Mouse (Mus musculus): ENCODE data around the gene Frmd8. TPM values are rescaled to one million over a fixed set of nuclear protein-coding genes. Genes with fewer than 3 reads are reported as not detected.

Frmd8 gene
- total and polyA plus RNA-seq, 3 experiments = 22.8 to 34.4 TPM; not detected in 1

DNA sequence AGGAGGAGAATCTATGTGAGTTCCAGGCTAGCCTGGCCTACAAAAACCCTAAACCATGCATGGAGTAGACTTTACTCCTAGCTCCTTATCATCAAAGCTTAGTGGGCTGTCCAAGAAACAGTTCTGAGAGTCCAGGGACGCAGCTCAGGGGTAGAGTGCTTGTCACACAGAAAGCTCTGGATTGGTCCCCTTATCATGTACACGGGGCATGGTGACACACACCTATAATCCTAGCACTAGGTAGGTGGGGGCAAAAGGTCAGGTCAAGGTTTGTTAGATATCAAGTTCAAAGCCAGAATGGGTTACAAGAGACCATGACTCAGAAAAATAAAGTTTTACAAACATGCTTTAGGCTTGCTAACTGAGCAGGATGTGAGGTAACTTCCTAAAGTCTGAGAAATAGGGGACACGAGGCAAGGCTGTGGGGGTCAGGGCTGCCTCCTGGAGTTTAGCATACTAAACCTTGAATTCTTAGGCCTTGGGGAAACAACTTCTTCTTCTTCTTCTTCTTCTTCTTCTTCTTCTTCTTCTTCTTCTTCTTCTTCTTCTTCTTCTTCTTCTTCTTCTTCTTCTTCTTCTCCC, 12.3 kb upstream of the Frmd8 start:
- Histone ChIP-seq H3K4me3 (ENCODE audit: control insufficient read depth in 1 of 2, insufficient read depth in 1 of 2, low read depth in 2 of 2, low read length in 2 of 2) (no peak overlapping the region), H3K79me2 (ENCODE audit: control insufficient read depth, insufficient read depth, low read length, poor library complexity) (no peaks in the 10 kb centered on the region), H3K9me3 (replicated peaks; ENCODE audit: insufficient read depth, low read length) (no peaks in the 10 kb centered on the region), H3K9ac (ENCODE audit: control insufficient read depth, low read depth, low read length, poor library complexity, severe bottlenecking) (no peak overlapping the region), H3K36me3 (ENCODE audit: control insufficient read depth in 1 of 2, insufficient read depth in 2 of 2, low read length in 2 of 2) (peaks cover 0 to 15% of the 10 kb centered on the region in 2 experiments; a peak in 2 of 4 replicates), H3K27ac (ENCODE audit: control insufficient read depth, low read depth, low read length) (no peak overlapping the region), H3K4me1 (ENCODE audit: control insufficient read depth in 1 of 2, insufficient read depth in 2 of 2, low read length in 2 of 2) (peaks cover 8 to 21% of the 10 kb centered on the region in 2 experiments), H3K27me3 (ENCODE audit: control insufficient read depth in 1 of 2, insufficient read depth in 2 of 2, low read length in 2 of 2) (no peaks in the 10 kb centered on the region)
- TF ChIP-seq BHLHE40 (IDR thresholded peaks at IDR 0.05; ENCODE audit: borderline replicate concordance, low read depth, low read length) = no peak
- no peak for TF ChIP-seq GABPA (IDR thresholded peaks at IDR 0.05; ENCODE audit: low read depth, low read length)
- no peak for TF ChIP-seq HCFC1 (IDR thresholded peaks at IDR 0.05; ENCODE audit: low read depth, low read length)
- DNase-seq (ENCODE audit: low read depth, low spot score) = no peak

DNA sequence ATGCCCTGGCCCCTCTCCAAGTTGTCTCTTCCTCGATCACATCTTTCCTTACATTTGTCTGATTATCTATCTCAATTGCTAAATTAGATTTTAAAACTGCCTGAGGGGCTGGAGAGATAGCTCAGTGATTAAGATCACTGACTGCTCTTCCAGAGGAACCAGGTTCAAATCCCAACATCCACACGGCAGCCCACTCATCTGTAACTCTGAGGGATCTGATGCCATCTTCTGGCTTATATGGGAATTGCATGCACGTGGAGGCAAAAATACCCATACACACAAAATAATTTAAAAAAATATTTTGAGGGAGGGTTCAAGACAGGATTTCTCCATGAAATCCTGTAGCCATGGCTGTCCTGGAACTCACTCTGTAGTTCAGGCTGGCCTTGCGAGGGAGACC, 10.8 kb upstream of the Frmd8 start:
- H3K27ac ChIP-seq (ENCODE audit: control insufficient read depth, low read depth, low read length) = no peak overlapping the region
- H3K9ac ChIP-seq (ENCODE audit: control insufficient read depth, low read depth, low read length, poor library complexity, severe bottlenecking) = no peak overlapping the region
- H3K79me2 ChIP-seq (ENCODE audit: control insufficient read depth, insufficient read depth, low read length, poor library complexity) = no peaks in the 10 kb centered on the region
- H3K36me3 ChIP-seq (ENCODE audit: control insufficient read depth in 1 of 2, insufficient read depth in 2 of 2, low read length in 2 of 2) = peaks cover 0 to 15% of the 10 kb centered on the region in 2 experiments; a peak in 2 of 4 replicates
- 0 out of 2 replicates have a peak, but pooled peaks have one; percentile 37 for TF ChIP-seq ZNF384 (IDR thresholded peaks at IDR 0.05; ENCODE audit: low read depth, low read length)
- TF ChIP-seq RCOR1 (IDR thresholded peaks at IDR 0.05; ENCODE audit: low read depth, low read length) = 0 out of 2 replicates have a peak, but pooled peaks have one; percentile 26
- TF ChIP-seq MEF2A (IDR thresholded peaks at IDR 0.05; ENCODE audit: extremely low read depth, insufficient replicate concordance, low read depth, low read length, poor library complexity, severe bottlenecking) = no peak
- TF ChIP-seq EP300 (IDR thresholded peaks at IDR 0.05; ENCODE audit: low read depth in 1 of 2, low read length in 2 of 2) = peak in 1 of 2 experiments; percentile 17; a peak in 1 of 4 replicates
- TF ChIP-seq ETS1 (IDR thresholded peaks at IDR 0.05; ENCODE audit: low read depth, low read length) = 0 out of 2 replicates have a peak, but pooled peaks have one; percentile 29
- peak; percentile 31; the same call in 1 of the 2 replicates for TF ChIP-seq SIN3A (IDR thresholded peaks at IDR 0.05; ENCODE audit: low read length)
- TF ChIP-seq MYC (IDR thresholded peaks at IDR 0.05; ENCODE audit: low read depth, low read length) = peak; percentile 72
- TF ChIP-seq SMC3 (IDR thresholded peaks at IDR 0.05; ENCODE audit: low read depth, low read length) = peak; percentile 78
- peak; percentile 56; the same call in 1 of the 2 replicates for TF ChIP-seq MAX (IDR thresholded peaks at IDR 0.05; ENCODE audit: low read length)
- peak; percentile 51 for TF ChIP-seq ZC3H11A (IDR thresholded peaks at IDR 0.05; ENCODE audit: low read depth, low read length)
- TF ChIP-seq MXI1 (IDR thresholded peaks at IDR 0.05; ENCODE audit: low read depth, low read length) = peak; percentile 37; the same call in 1 of the 2 replicates
- no peak for TF ChIP-seq POLR2A (IDR thresholded peaks at IDR 0.05; ENCODE audit: control insufficient read depth in 1 of 2, insufficient read depth in 1 of 2, low read depth in 1 of 2, low read length in 2 of 2, poor library complexity in 1 of 2)
- TF ChIP-seq JUND (IDR thresholded peaks at IDR 0.05; ENCODE audit: low read depth, low read length) = no peak
- peak; percentile 43; the same call in 1 of the 2 replicates for TF ChIP-seq BHLHE40 (IDR thresholded peaks at IDR 0.05; ENCODE audit: borderline replicate concordance, low read depth, low read length)
- TF ChIP-seq RAD21 (IDR thresholded peaks at IDR 0.05; ENCODE audit: low read depth, low read length) = peak; percentile 70
- peak; percentile 46 to 73 (median 66) for TF ChIP-seq CTCF (IDR thresholded peaks at IDR 0.05 in 2 of 3, conservative IDR thresholded peaks at IDR 0.05 in 1 of 3; ENCODE audit: control insufficient read depth in 1 of 3, insufficient read depth in 1 of 3, low read depth in 2 of 3, low read length in 3 of 3, poor library complexity in 1 of 3, severe bottlenecking in 1 of 3)
- no peaks in the 10 kb centered on the region for H3K9me3 ChIP-seq (replicated peaks; ENCODE audit: insufficient read depth, low read length)
- peak; percentile 67 for DNase-seq (ENCODE audit: low read depth, low spot score)
- H3K4me3 ChIP-seq (ENCODE audit: control insufficient read depth in 1 of 2, insufficient read depth in 1 of 2, low read depth in 2 of 2, low read length in 2 of 2) = no peak overlapping the region
- no peaks in the 10 kb centered on the region for H3K27me3 ChIP-seq (ENCODE audit: control insufficient read depth in 1 of 2, insufficient read depth in 2 of 2, low read length in 2 of 2)
- peaks cover 8 to 23% of the 10 kb centered on the region in 2 experiments for H3K4me1 ChIP-seq (ENCODE audit: control insufficient read depth in 1 of 2, insufficient read depth in 2 of 2, low read length in 2 of 2)
